Mouse (Mus musculus) megakaryocyte, embryonic 14.5 days (primary cell): ENCODE data around the gene Mfsd6l.

Experiments used
- FLI1 ChIP-seq: IDR thresholded peaks from 2 replicates; pipeline ENCODE4 v1.6.1; 2012; ENCODE audit warnings: low read length, inconsistent platforms, mixed read lengths
- GATA1 ChIP-seq: IDR thresholded peaks from 3 replicates; pipeline ENCODE4 v1.6.1; 2012; ENCODE audit warnings: mixed read lengths, low read length, inconsistent platforms, borderline replicate concordance

DNA sequence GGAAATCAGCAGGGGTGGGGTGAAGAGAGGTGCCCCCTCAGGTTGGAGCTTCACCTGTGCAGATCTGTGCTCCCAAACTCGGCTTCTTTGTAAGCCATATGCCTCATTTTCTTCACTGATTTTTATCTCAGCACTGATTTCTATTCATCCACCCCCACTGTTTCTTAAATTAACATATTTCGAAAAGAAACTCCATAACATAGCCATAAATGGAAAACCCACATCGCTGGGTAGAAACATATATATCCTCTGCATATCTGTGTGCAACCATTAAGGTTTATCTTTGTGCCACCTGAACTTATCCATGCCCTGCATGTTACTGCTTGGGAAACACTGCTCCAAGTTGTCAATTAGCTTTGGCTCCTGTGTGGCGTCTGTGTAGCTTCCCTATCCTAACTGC lies 29.5 kb upstream of the Mfsd6l start:
- no peak for TF ChIP-seq GATA1
- TF ChIP-seq FLI1, result no peak
